Comparison of ENCODE assay signal across 16 mouse cellular contexts in genomic region chr9:50459537-50459936, GRCm38 (mm10). TPM values are rescaled to one million over a fixed set of nuclear protein-coding genes. Genes with fewer than 3 reads are reported as not detected.
"Had no signal": no experiment of that assay in that cellular context is flagged by ENCODE, and none has a peak within 500 bp of the region (broad histone marks: within the 10 kb centered on the region; RNA-seq: fewer than 3 reads in every experiment).

No protein-coding gene starts in this region.

- H3K27me3 ChIP-seq: liver, embryonic 15.5 days; megakaryocyte, embryonic 14.5 days; midbrain, embryonic 13.5 days had no signal

- H3K4me3 ChIP-seq: layer of hippocampus, adult 2 months; limb, embryonic 10.5 days; liver, embryonic 15.5 days; megakaryocyte, embryonic 14.5 days; midbrain, embryonic 13.5 days had no signal

- H3K4me1 ChIP-seq: midbrain, embryonic 13.5 days had no signal

- DNase-seq: kidney, adult 11 months; kidney, postnatal 10 days; kidney, postnatal 4 days; lung, adult 2 months; lung, postnatal 36 days; right cerebral cortex, adult 18-20 months; right cerebral cortex, postnatal 25 days; spleen, adult 18-20 months; thymus, postnatal 4 days had no signal

- H3K36me3 ChIP-seq: limb, embryonic 10.5 days; liver, embryonic 15.5 days; midbrain, embryonic 13.5 days had no signal

- H3K9me3 ChIP-seq: limb, embryonic 10.5 days; liver, embryonic 15.5 days; megakaryocyte, embryonic 14.5 days; midbrain, embryonic 13.5 days had no signal

- H3K27ac ChIP-seq: layer of hippocampus, adult 2 months; limb, embryonic 10.5 days; liver, embryonic 15.5 days; midbrain, embryonic 13.5 days had no signal

RNA-seq across cellular contexts. Expression of gene Plet1, which starts 34.8 kb away (rescaled TPM):
- total RNA-seq: layer of hippocampus, adult 2 months; left cerebral cortex, adult 18-20 months; left cerebral cortex, postnatal 10 days had no signal
- polyA plus RNA-seq: limb, embryonic 10.5 days had no signal
